Mouse (Mus musculus): ENCODE measurements around the gene Cep55.

Gene Cep55

DNA sequence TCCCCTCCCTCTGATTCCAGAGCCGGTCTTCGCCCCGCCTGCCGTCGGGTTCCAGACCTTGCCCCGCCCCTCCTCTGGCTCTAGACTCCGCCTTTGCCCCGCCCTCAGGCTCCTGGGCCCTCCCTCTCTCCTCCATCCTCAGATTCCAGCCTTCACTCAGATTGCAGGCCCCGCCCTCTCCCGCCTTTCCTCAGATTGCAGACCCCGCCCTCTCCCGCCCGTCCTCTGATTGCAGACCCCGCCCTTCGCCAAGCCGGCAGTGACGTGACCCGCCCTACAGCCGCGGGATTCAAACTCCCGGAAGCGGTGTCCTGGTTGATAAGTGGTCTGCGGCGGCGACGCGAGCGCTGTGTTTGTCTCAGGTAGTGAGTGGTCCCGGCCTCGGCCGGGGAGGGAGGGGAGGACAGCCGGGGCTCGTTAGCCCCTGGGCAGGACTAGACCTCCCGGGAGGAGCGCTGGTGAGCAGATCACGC is at the start of gene Cep55:
TSS of gene Cep55 (plus strand) at position 292 of the 473 bp plus-strand sequence.
- peak; percentile 97 for DNase-seq (ENCODE audit: low read depth, low spot score)

- no peak for DNase-seq (ENCODE audit: low read depth, low spot score)
Measured at GRCm38 (mm10) chr19:38011379-38011778, 43.4 kb upstream of the Cep55 start.

DNA sequence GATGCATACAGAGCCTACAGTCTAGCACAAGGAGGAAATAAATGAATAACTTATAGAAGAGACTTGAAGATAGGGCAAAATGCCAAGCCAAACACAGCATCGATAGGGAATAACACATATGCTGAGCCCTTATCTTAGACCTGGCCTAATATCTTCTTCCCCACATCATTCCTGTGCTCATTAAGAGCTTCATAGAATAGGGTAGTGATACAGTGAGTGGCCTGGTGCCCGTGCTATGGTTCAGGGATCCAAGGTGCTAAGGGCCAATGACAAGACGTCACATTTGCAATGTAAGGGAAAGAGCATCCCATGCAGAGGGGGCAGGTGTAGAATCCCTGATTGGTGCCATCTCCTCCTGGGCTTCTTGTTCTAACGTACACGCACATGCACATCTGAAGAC is 40.4 kb upstream of the Cep55 start:
- no peak for DNase-seq (ENCODE audit: low read depth, low spot score)

DNA sequence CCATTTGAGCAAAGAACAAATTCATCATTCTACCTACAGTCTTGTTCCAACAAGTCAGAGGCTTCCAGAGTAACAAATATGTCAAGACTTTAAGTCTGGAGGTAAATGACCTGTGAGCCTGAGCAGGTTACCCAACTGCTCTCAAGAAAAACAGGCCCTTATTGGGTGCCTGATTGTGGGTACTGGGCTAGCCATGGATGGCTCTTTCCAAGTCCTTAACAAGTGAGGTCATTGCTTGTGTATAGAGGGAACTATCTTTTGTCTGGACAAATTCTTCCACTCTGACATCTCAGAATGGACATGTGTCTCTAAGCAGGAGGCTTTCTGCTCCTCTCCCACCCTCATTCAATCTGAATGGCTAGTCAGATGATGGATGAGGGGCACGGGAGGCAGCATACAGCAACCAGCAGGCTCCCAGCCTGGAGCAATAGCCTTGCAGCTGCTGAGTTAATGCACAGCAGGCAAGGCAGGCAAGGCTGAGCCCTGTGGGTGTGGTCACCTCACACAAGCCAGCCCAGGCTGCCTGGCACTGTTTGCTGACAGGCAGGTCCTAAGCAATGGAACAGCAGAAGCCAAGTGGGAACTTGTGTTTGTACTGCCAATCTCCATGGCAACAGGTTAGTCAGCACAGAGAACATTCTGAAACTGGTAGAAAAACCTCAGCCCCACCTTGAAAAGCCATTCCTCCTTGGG is 39.5 kb upstream of the Cep55 start:
- DNase-seq (ENCODE audit: low read depth, low spot score): peak; percentile 51

GRCm38 (mm10) chr19:38015873-38016254 is 38.9 kb upstream of the Cep55 start:
- no peak for DNase-seq (ENCODE audit: low read depth, low spot score)

- no peak for DNase-seq (ENCODE audit: low read depth, low spot score)
Measured at GRCm38 (mm10) chr19:38022710-38023109, 32.1 kb upstream of the Cep55 start.

DNA sequence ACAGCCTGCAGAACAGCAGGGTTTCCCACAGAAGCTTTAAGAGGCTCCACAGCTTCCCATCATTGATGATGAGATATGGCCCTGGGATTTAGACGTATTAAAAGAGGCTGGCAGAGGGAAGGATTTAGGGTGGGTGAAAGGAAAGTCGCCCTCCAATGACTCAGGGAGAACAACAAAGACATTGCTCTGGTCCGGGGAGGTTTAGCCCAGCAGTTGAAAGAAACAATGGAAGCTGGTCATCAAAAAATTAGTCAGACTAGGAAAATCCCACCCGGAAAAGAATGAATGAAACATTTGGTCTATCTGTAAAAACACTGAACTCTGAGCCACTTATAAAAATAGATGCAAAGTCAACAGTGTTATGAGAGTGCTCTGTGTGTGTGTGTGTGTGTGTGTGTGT is 31.2 kb upstream of the Cep55 start:
- no peak for DNase-seq (ENCODE audit: low read depth, low spot score)

- no peak for DNase-seq (ENCODE audit: low read depth, low spot score)
Measured at GRCm38 (mm10) chr19:38025254-38026041, 29.4 kb upstream of the Cep55 start.

DNA sequence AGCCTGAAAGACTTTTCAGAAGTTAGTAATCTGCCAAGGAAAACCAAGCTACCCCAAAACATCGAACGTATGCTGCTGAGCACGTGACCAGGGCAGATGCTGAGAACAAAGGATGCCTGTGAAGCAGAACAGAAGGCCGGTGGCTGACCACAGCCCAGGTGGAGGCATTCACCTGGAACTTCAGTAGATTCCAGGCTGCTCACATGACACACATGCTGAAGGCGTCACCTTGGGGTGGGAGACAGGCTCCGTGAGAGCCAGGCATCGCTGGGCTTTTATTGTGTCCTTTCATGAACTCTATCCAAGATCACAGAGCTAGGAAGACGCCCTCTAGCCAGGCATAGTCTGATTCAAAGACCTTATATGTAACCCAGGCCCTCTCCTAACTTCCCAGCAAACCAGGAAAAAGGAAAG is 28.6 kb upstream of the Cep55 start:
- no peak for DNase-seq (ENCODE audit: low read depth, low spot score)

- DNase-seq (ENCODE audit: low read depth, low spot score): no peak
Measured at GRCm38 (mm10) chr19:38027389-38027788, 27.4 kb upstream of the Cep55 start.

- DNase-seq (ENCODE audit: low read depth, low spot score): no peak
Measured at GRCm38 (mm10) chr19:38027881-38028521, 26.8 kb upstream of the Cep55 start.

DNA sequence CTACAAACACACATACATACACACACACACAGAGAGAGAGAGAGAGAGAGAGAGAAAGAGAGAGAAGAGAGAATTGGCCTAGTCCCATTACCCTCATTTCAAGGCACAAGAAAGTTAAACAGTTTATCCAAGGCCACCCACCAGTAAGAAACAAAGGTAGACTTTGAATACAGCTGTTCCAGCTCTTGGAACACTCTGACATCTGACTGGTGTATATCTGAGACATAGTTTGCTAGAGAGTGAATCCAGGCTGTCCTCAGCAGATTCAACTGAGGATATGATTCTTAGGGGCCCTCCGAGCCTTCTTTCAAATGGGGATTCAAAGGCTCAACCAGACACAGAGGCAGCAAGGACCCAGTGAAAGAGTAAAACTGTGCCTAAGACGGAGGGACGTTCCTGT is 25.5 kb upstream of the Cep55 start:
- no peak for DNase-seq (ENCODE audit: low read depth, low spot score)

DNA sequence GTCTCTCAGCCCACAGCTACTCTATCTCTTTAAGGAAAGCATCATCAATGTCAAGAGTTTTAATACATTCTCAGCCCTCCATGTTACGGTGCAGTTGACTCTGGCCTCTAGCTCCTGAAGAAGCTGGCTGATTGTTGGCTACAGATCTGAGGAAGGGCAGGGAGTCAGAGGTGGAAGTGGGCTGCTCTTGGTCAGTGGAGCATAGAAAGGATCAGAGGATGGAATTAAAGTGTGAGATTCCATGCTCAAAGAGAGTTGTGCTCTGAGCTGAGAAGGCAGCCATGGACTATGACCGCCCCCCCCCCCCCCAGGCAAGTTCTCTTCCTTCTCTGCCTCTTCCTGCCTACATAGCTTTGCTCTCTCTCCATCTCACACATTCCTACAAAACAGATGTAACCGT is 24.9 kb upstream of the Cep55 start:
- DNase-seq (ENCODE audit: low read depth, low spot score): no peak

DNA sequence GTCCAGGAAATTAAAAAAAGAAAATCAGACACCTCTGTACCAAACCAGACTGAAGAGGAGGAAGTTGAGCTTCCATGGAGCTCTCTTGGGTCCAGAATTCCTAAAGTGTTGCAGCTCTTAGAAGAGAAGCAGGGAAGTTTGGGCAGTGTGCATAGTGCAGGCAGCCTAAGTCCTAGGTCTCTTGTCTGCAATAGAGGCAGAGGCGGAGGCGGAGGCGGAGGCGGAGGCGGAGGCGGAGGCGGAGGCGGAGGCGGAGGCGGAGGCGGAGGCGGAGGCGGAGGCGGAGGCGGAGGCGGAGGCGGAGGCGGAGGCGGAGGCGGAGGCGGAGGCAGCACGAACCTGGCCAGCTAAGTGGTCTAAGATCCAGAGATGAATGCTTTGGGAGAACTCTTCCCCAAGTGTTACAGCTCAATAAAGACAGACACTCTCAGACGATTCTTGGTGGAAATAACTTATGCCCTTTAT is 24.1 kb upstream of the Cep55 start:
- DNase-seq (ENCODE audit: low read depth, low spot score): no peak

DNA sequence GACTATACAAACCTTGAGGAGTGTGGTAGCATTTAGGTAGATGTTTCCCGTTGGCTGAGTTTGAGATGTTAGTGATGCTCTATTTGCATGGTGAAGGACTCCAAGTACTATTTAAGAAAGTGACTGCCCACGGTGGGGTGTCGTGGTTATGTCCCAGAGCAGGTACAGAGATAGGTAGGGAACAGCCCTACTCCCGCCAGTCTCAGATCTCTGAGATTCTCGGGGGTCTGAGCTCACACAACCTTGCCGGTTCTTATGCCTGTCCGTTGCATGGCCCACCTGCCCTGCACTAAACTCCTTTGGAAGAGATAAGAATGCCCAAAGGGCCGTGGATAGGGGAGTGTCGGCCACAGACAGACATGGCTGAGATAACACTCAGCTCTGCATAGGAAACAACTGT is 23.7 kb upstream of the Cep55 start:
- no peak for DNase-seq (ENCODE audit: low read depth, low spot score)

DNA sequence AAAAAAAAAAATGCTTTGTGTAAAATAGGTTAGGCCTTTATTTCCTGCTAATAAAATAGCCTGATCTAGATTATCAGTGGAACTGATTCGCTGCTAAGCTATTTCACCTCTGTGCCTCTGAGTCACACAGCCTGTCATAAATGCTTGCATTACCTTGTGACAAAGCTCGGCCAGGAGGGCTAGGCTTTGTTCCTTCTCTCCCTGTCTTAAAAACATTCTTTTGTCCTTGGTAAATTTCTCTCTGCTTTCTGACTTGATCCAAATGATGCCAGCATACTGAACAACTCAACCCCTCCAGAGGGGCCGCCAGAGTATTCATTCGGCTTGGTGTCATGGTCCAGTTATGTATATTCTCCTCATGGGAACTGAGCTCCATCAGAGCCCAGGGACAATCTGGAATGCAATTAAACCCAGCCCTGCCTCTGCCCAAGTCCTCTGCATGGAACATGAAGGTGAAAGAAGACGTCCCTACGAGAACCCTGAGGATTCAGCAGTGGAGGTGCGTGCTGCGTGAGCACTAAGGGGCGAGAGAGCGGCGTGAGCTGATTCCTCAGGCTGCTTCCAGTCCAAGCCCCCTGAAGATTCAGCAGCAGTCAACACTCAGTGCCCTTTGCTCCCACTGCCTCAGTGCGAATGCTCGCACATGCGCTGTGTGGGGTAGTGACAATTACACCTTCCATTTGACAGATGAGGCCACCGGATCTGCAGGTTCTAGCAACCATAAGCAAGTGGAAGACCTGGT is 21.6 kb upstream of the Cep55 start:
- no peak for DNase-seq (ENCODE audit: low read depth, low spot score)

DNA sequence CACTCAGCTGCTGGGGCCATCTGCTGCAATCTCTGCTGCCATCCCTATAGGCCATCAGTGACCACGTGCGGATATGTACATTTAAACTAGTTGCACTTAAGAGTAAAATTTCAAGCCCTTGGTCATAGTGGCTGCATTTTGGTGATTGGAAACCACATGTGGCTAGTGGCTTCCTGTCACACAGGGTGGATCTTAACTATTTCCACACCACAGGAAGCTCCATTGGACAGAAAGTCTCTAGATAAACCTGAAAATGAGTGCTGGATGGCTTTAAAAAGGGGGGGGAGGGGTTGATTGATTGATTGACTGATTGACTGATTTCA is 21.1 kb upstream of the Cep55 start:
- no peak for DNase-seq (ENCODE audit: low read depth, low spot score)

- no peak for DNase-seq (ENCODE audit: low read depth, low spot score)
Measured at GRCm38 (mm10) chr19:38034696-38035095, 20.1 kb upstream of the Cep55 start.

GRCm38 (mm10) chr19:38035766-38036165 is 19.0 kb upstream of the Cep55 start:
- no peak for DNase-seq (ENCODE audit: low read depth, low spot score)

- DNase-seq (ENCODE audit: low read depth, low spot score): no peak
Measured at GRCm38 (mm10) chr19:38038267-38038666, 16.5 kb upstream of the Cep55 start.

DNA sequence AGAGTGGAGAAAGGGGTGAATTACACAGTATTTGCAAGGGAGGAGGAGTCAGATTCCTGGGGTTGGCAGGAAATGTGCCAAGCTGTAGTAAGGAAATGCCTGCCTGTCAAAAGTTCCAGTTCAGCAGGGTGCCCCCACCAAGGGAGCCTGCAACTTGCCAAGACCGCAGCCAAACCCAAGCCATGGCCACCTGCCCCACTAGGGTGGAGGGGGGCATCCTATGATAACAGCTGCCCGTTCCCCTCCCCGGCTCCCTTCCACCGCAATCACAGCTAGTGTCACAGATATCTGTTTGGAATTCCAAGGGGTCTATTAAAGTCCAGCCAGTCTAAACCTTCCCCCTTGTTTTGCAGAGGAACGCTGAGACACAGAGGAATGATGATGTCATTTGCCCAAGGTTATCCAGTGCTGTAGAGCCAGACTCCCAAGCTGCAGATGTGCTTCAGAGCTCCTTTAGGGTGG is 12.5 kb upstream of the Cep55 start:
- DNase-seq (ENCODE audit: low read depth, low spot score): no peak

All from embryo, embryonic 11.5 days (tissue).